ENCODE assay signal across 24 mouse cellular contexts in the genomic region with DNA sequence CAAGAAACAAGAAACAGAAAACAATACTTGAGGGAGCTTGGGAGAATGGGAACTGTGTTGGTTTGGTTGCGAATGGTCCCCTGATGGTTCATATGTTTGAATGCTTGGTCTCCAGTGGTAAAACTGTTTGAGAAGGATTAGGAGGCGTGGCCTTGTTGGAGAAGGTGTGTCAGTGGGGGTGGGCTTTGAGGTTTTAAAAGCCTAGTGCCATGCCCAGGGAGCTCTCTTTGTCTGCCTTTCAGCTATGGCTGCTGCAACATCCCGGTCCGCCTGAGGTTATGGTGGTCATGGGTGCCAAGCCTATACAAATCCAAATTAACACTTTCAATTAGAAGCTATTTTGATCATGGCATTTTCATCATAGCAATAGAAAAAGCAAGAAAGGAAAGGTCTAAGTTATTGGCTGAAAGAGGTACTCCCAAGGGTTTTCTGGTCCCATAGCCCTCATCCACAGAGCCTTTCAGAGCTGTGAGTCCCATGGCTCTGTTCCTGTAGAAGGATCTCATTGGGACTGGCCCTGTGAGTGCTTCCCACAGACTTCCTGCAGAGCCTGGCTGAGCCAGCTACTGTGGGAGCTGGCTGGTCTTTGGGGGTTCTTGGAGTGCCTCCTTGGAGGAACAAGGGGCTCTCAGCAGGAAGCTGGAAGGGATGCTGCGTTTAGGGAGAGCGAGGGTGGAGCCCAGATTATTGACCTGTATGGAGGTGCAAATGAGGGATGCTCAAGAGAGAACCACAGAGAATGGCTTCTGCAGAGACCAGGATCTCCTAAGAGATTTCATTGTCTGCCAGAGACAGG. TPM values are rescaled to one million over a fixed set of nuclear protein-coding genes. Genes with fewer than 3 reads are reported as not detected.
DNase-seq lines count a peak whose midpoint lies in the region; ATAC-seq and TF ChIP-seq lines count a peak whose summit lies in the region.
"Had no signal": no experiment of that assay in that cellular context is flagged by ENCODE, and none has a peak within 500 bp of the region (broad histone marks: within the 10 kb centered on the region; RNA-seq: fewer than 3 reads in every experiment).

No protein-coding gene starts in this region.

- H3K4me2 ChIP-seq in hindbrain, embryonic 11.5 days (replicated peaks; ENCODE audit: low read depth, low read length) = no peak overlapping the region
- H3K4me2 ChIP-seq: embryonic facial prominence, embryonic 13.5 days; lung, embryonic 14.5 days; stomach, embryonic 15.5 days had no signal

- H3K9me3 ChIP-seq in hindbrain, embryonic 10.5 days = peaks cover 10% of the 10 kb centered on the region; the same call in 1 of the 2 replicates
- H3K9me3 ChIP-seq in hindbrain, embryonic 11.5 days (ENCODE audit: control insufficient read depth, low read length) = no peaks in the 10 kb centered on the region
- H3K9me3 ChIP-seq: stomach, embryonic 15.5 days had no signal

- H3K9ac ChIP-seq in hindbrain, embryonic 11.5 days (ENCODE audit: low read depth, low read length) = no peak overlapping the region
- H3K9ac ChIP-seq: embryonic facial prominence, embryonic 13.5 days; lung, embryonic 14.5 days; stomach, embryonic 15.5 days had no signal

- peaks cover 20% of the 10 kb centered on the region for H3K4me1 ChIP-seq in hindbrain, embryonic 10.5 days (replicated peaks)
- no peaks in the 10 kb centered on the region for H3K4me1 ChIP-seq in hindbrain, embryonic 11.5 days (replicated peaks; ENCODE audit: control insufficient read depth, insufficient read depth, low read length)
- H3K4me1 ChIP-seq in spleen, adult 2 months (ENCODE audit: control insufficient read depth, insufficient read depth, insufficient read length) = no peaks in the 10 kb centered on the region
- peaks cover 7% of the 10 kb centered on the region for H3K4me1 ChIP-seq in olfactory bulb, adult 2 months (ENCODE audit: control insufficient read depth, insufficient read depth, low read length)

- intact Hi-C loops in gastrocnemius, adult 2 months (cut with DNase I) = no loop called here

- 68% methylated on average over 6 of the region's 6 CpGs for WGBS in hindbrain, embryonic 10.5 days
- 71% methylated on average over 6 of the region's 6 CpGs for whole genome bisulfite sequencing in hindbrain, embryonic 11.5 days
- 87% methylated on average over 6 of the region's 6 CpGs for WGBS in spleen, adult 2 months
- 66% methylated on average over 6 of the region's 6 CpGs for WGBS in olfactory bulb, adult 2 months

- H3K36me3 ChIP-seq in hindbrain, embryonic 10.5 days = no peaks in the 10 kb centered on the region
- H3K36me3 ChIP-seq in hindbrain, embryonic 11.5 days (ENCODE audit: control insufficient read depth, insufficient read depth, low read length) = no peaks in the 10 kb centered on the region
- H3K36me3 ChIP-seq in spleen, adult 2 months (ENCODE audit: control insufficient read depth, insufficient read depth, low read length) = no peaks in the 10 kb centered on the region
- H3K36me3 ChIP-seq: embryonic facial prominence, embryonic 13.5 days; stomach, embryonic 15.5 days had no signal

- no peak overlapping the region for H3K4me3 ChIP-seq in gastrocnemius, adult 2 months
- H3K4me3 ChIP-seq in hindbrain, embryonic 10.5 days = no peak overlapping the region
- no peak overlapping the region for H3K4me3 ChIP-seq in hindbrain, embryonic 11.5 days (ENCODE audit: low read depth, low read length)
- no peak overlapping the region for H3K4me3 ChIP-seq in spleen, adult 2 months (ENCODE audit: extremely low read depth, insufficient read depth, insufficient read length)
- no peak overlapping the region for H3K4me3 ChIP-seq in olfactory bulb, adult 2 months (ENCODE audit: insufficient read depth, low read depth, low read length)
- H3K4me3 ChIP-seq: embryonic facial prominence, embryonic 13.5 days; myocyte; stomach, embryonic 15.5 days had no signal

- peak overlapping the region; percentile 89 for H3K27ac ChIP-seq in gastrocnemius, adult 2 months
- peak overlapping the region; percentile 57 for H3K27ac ChIP-seq in hindbrain, embryonic 10.5 days
- H3K27ac ChIP-seq in hindbrain, embryonic 11.5 days (ENCODE audit: low read depth, low read length) = no peak overlapping the region
- H3K27ac ChIP-seq in spleen, adult 2 months (ENCODE audit: insufficient read depth, low read length) = peak overlapping the region; percentile 17; the same call in 1 of the 2 replicates
- H3K27ac ChIP-seq in olfactory bulb, adult 2 months (ENCODE audit: insufficient read depth, low read depth, low read length) = peak overlapping the region; percentile 25; the same call in 1 of the 2 replicates
- H3K27ac ChIP-seq: embryonic facial prominence, embryonic 13.5 days; stomach, embryonic 15.5 days had no signal

- TF ChIP-seq CTCF in gastrocnemius, adult 2 months (IDR thresholded peaks at IDR 0.05) = no peak
- no peak for TF ChIP-seq CTCF in spleen, adult 2 months (IDR thresholded peaks at IDR 0.05; ENCODE audit: extremely low read depth, insufficient read depth, insufficient read length, insufficient replicate concordance)
- TF ChIP-seq CTCF in olfactory bulb, adult 2 months (IDR thresholded peaks at IDR 0.05; ENCODE audit: insufficient read depth, low read depth, low read length) = no peak

- ATAC-seq in hindbrain, embryonic 11.5 days (ENCODE audit: low FRiP score) = no peak

- no peak for DNase-seq in gastrocnemius, adult 2 months
- DNase-seq in gastrocnemius, adult 8-10 months (ENCODE audit: low spot score in 2 of 2) = no peak
- no peak for DNase-seq in hindbrain, embryonic 10.5 days (ENCODE audit: low spot score)
- DNase-seq in hindbrain, embryonic 11.5 days (ENCODE audit: low spot score) = no peak
- no peak for DNase-seq in spleen, adult 2 months (ENCODE audit: low read depth in 1 of 2, low spot score in 2 of 2)
- DNase-seq in spleen, postnatal 14 days (ENCODE audit: low spot score in 2 of 2) = no peak
- no peak for DNase-seq in B cell, adult 2 months
- DNase-seq: adrenal gland, adult 8-10 months; cerebellum, adult 11 months; kidney, postnatal 4 days; liver; lung, embryonic 14.5 days; midbrain, embryonic 14.5 days; thymus, postnatal 14 days had no signal

- no peaks in the 10 kb centered on the region for H3K27me3 ChIP-seq in hindbrain, embryonic 10.5 days (ENCODE audit: insufficient read depth, poor library complexity, severe bottlenecking)
- H3K27me3 ChIP-seq in hindbrain, embryonic 11.5 days (ENCODE audit: control insufficient read depth, insufficient read depth, low read length) = no peaks in the 10 kb centered on the region
- no peaks in the 10 kb centered on the region for H3K27me3 ChIP-seq in spleen, adult 2 months (ENCODE audit: control insufficient read depth, insufficient read depth, low read length)
- H3K27me3 ChIP-seq: embryonic facial prominence, embryonic 13.5 days; stomach, embryonic 15.5 days had no signal

- no peak for TF ChIP-seq POLR2A in spleen, adult 2 months (IDR thresholded peaks at IDR 0.05; ENCODE audit: low read depth, low read length)
- no peak for TF ChIP-seq POLR2A in olfactory bulb, adult 2 months (IDR thresholded peaks at IDR 0.05; ENCODE audit: insufficient read depth, low read depth, low read length)

RNA-seq across cellular contexts. Expression of a gene that starts 15.7 kb away (rescaled TPM):
- total RNA-seq in gastrocnemius, adult 2 months (2021) = 10 to 100 TPM; 32.2 to 33.8 TPM
- 10 to 100 TPM; 34.5 to 38.7 (median 37.1) TPM for total RNA-seq in gastrocnemius, adult 8-10 months (2022)
- polyA plus RNA-seq in hindbrain, embryonic 10.5 days (2016; fragmentation: Nextera tagmentation; extraction: Ambion mirVana) = 33.9 and 35.2 TPM in 2 replicates
- 32.2 and 39.5 TPM in 2 replicates for polyA plus RNA-seq in hindbrain, embryonic 11.5 days (2014; fragmentation: Nextera tagmentation; extraction: Ambion mirVana)
- polyA plus RNA-seq in spleen, adult 2 months (2012; rRNA removed) = 24.2 and 31.1 TPM in 2 replicates
- 112 TPM in 1 of 2 replicates, not detected in the other for polyA plus RNA-seq in olfactory bulb, adult 2 months (2012; ENCODE audit: insufficient read depth, insufficient read length, low replicate concordance, missing spikeins)

RNA-seq across cellular contexts. Expression of a gene that starts 46.5 kb away (rescaled TPM):
- 10 to 100 TPM; 21.5 to 28.2 TPM for total RNA-seq in gastrocnemius, adult 2 months (2021)
- total RNA-seq in gastrocnemius, adult 8-10 months (2022) = 10 to 100 TPM; 21.3 to 27.0 (median 22.9) TPM
- 20.3 and 34.2 TPM in 2 replicates for polyA plus RNA-seq in hindbrain, embryonic 10.5 days (2016; fragmentation: Nextera tagmentation; extraction: Ambion mirVana)
- polyA plus RNA-seq in hindbrain, embryonic 11.5 days (2014; fragmentation: Nextera tagmentation; extraction: Ambion mirVana) = 16.0 and 21.3 TPM in 2 replicates
- polyA plus RNA-seq in spleen, adult 2 months (2012; rRNA removed) = 33.2 and 50.3 TPM in 2 replicates
- not detected in 2 replicates for polyA plus RNA-seq in olfactory bulb, adult 2 months (2012; ENCODE audit: insufficient read depth, insufficient read length, low replicate concordance, missing spikeins)

RNA-seq across cellular contexts. Expression of a gene that starts 59.1 kb away (rescaled TPM):
- not detected for total RNA-seq in gastrocnemius, adult 2 months (2021)
- not detected for total RNA-seq in gastrocnemius, adult 8-10 months (2022)
- 0.14 and 0.75 TPM in 2 replicates for polyA plus RNA-seq in hindbrain, embryonic 10.5 days (2016; fragmentation: Nextera tagmentation; extraction: Ambion mirVana)
- 0.82 and 0.89 TPM in 2 replicates for polyA plus RNA-seq in hindbrain, embryonic 11.5 days (2014; fragmentation: Nextera tagmentation; extraction: Ambion mirVana)
- polyA plus RNA-seq in spleen, adult 2 months (2012; rRNA removed) = not detected in 2 replicates
- not detected in 2 replicates for polyA plus RNA-seq in olfactory bulb, adult 2 months (2012; ENCODE audit: insufficient read depth, insufficient read length, low replicate concordance, missing spikeins)
- total RNA-seq: common myeloid progenitor, adult 5-6 weeks; hematopoietic stem cell, adult 5-6 weeks; MEL had no signal
- polyA plus RNA-seq: C2C12; gonadal fat pad, adult 2 months; kidney, embryonic 14.5 days; lung, embryonic 14.5 days had no signal

Comparison
In these comparisons a context has a peak if more than half of its experiments do, and no peak if none do; other contexts are left out.
1. RNA of a gene that starts 46.5 kb away (polyA plus RNA-seq): 20.3 to 34.2 TPM in hindbrain, embryonic 10.5 days, 33.2 to 50.3 TPM in spleen, adult 2 months and 16.0 to 21.3 TPM in hindbrain, embryonic 11.5 days; not detected in olfactory bulb, adult 2 months; every median in the first group is over 10 times any median in the second.